Mouse (Mus musculus) ES-Bruce4 (cell line): Measurements from ENCODE around the gene Prickle2.

Experiments
- CTCF ChIP-seq: IDR thresholded peaks from one replicate; pipeline ENCODE4 v1.8.1; 2011; ENCODE audit warnings: low read depth, low read length
- EP300 ChIP-seq: IDR thresholded peaks from 2 replicates; pipeline ENCODE4 v1.6.1; 2011; ENCODE audit warnings: low read depth, low read length; ENCODE audit not compliant: insufficient read depth
- POLR2A ChIP-seq: IDR thresholded peaks from one replicate; pipeline ENCODE4 v1.8.1; 2011; ENCODE audit warnings: low read length; ENCODE audit not compliant: insufficient read depth

- TF ChIP-seq CTCF (no peak), EP300 (no peak), POLR2A (no peak)
Measured at GRCm38 (mm10) chr6:92405571-92405970, 300.4 kb downstream of the Prickle2 start.
